Mouse (Mus musculus) heart, postnatal 0 days (tissue): ENCODE results near the gene Vrk1.

Experiments used
- CTCF ChIP-seq: IDR thresholded peaks from 2 replicates; pipeline ENCODE4 v1.5.1; 2016; ENCODE audit warnings: antibody characterized with exemption, control low read depth, low read depth
- EP300 ChIP-seq: IDR thresholded peaks from 2 replicates; pipeline ENCODE4 v1.6.1; 2016; ENCODE audit warnings: antibody characterized with exemption, low read depth

DNA sequence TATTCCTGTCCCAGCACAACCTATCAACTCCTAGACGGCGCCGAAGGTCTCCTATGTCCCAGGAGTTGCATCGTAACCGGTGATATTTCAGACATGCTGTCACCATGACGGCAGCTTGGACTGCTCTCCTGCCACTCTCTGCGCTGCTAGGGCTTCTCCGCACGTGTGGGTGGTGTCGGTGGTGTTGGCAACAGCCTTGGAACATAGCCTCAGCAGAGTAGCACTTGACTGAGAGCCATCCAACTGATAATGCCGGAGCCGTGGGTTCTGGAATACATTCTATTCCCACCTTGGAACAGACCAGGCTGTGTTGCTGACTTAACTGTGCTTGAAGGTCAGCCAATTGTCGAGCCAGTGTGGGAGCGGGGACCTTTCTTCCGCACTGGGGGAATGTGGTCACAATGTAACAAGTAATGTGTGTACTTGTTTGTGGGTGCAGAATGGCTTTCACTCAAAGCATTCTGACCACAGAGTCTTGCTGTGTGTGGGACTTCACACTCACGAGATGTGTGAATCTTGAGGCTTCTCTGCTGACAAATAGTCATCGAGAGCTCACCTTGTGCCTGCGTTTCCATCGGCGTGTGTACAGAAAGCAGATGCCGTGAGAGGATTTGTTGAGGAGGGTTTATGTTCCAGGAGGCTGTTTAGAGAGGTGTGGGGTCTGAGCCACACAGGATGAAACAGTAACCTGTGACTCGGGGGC is 1.5 kb upstream of the Vrk1 start:
- TF ChIP-seq CTCF (no peak), EP300 (peak; percentile 86)
